Mouse (Mus musculus): Measurements from ENCODE around the gene Phf21a. TPM values are rescaled to one million over a fixed set of nuclear protein-coding genes. Genes with fewer than 3 reads are reported as not detected.

The Phf21a gene
- polyA plus RNA-seq, 1 experiment: 104 TPM

DNA sequence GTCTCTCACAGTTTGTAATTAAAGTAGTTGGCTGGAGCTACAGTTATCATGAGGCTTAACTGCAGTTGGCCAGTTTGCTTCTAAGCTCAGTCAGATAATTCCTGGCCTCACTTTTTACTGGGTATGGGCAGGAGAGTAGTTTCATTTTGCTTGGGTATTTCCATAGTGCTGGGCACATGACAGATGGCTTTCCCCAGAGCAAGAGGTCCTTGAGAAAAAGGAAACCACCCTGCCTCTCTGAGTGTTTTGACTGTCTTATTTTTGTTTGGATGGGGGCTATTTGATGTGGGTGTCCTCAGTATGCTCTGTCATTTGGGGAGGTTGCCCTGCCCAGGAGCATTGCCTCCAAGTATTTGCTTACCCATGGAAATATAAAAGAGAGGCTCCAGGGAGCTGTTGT is 249.5 kb downstream of the Phf21a start:
- TF ChIP-seq CTCF (IDR thresholded peaks at IDR 0.05; ENCODE audit: borderline replicate concordance, extremely low read depth, insufficient read depth, insufficient read length): no peak
- no peak for TF ChIP-seq POLR2A (IDR thresholded peaks at IDR 0.05; ENCODE audit: borderline replicate concordance, extremely low read depth, insufficient read depth, insufficient read length, poor library complexity, severe bottlenecking)
- no peak for DNase-seq (ENCODE audit: low read depth)

GRCm38 (mm10) chr2:92347191-92347590 is 254.3 kb downstream of the Phf21a start:
- no peak for TF ChIP-seq POLR2A (IDR thresholded peaks at IDR 0.05; ENCODE audit: borderline replicate concordance, extremely low read depth, insufficient read depth, insufficient read length, poor library complexity, severe bottlenecking)
- TF ChIP-seq CTCF (IDR thresholded peaks at IDR 0.05; ENCODE audit: borderline replicate concordance, extremely low read depth, insufficient read depth, insufficient read length): no peak
- no peak for DNase-seq (ENCODE audit: low read depth)

GRCm38 (mm10) chr2:92349589-92350425 is 256.9 kb downstream of the Phf21a start:
- no peak for DNase-seq (ENCODE audit: low read depth)

DNA sequence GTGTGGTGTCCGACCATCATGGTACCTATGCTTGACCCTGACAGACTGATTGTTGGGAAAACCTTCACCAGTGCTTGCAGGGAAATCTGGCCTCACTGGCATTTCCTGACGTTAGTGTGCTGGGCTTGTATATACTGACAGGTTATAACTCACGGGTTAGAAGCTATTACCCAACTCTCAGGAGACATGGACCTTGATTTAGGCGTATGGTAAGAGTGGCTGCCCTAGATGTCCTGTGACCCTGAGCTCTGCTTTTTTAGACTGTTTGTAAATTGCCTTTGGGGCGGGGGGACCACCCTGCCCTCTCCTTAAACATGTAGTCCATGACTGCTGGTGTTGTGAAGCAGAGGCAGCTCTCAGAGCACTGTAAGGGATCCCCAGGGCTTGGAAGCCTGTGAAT is 257.8 kb downstream of the Phf21a start:
- TF ChIP-seq CTCF (IDR thresholded peaks at IDR 0.05; ENCODE audit: borderline replicate concordance, extremely low read depth, insufficient read depth, insufficient read length): no peak
- no peak for TF ChIP-seq POLR2A (IDR thresholded peaks at IDR 0.05; ENCODE audit: borderline replicate concordance, extremely low read depth, insufficient read depth, insufficient read length, poor library complexity, severe bottlenecking)
- DNase-seq (ENCODE audit: low read depth): no peak

More at GRCm38 (mm10) chr2:92349589-92350425, 256.9 kb downstream of the Phf21a start:
- TF ChIP-seq POLR2A (IDR thresholded peaks at IDR 0.05; ENCODE audit: borderline replicate concordance, extremely low read depth, insufficient read depth, insufficient read length, poor library complexity, severe bottlenecking) (no peak), CTCF (IDR thresholded peaks at IDR 0.05; ENCODE audit: borderline replicate concordance, extremely low read depth, insufficient read depth, insufficient read length) (no peak)

DNA sequence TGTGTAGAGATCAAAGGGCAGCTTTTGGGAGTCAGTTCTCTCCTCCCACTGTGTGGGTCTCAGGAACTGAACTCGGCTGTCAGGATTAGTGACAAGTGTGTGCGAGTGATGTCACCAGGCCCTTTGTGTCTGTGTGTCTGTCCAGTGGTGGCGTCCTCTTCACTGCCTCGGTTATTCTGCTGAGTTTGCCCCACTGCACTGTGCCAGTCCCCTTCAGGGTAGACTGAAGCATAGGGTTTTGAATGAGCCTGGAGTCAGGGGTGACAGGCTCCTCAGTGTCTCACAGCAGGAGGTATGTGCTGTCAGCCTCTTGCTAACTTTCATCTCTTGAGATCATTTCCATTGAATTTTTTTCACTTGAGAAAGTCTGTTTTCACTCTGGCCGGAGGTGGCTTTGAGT is 260.5 kb downstream of the Phf21a start:
- TF ChIP-seq CTCF (IDR thresholded peaks at IDR 0.05; ENCODE audit: borderline replicate concordance, extremely low read depth, insufficient read depth, insufficient read length): no peak
- no peak for TF ChIP-seq POLR2A (IDR thresholded peaks at IDR 0.05; ENCODE audit: borderline replicate concordance, extremely low read depth, insufficient read depth, insufficient read length, poor library complexity, severe bottlenecking)
- peak; percentile 17 for DNase-seq (ENCODE audit: low read depth)

- no peak for DNase-seq (ENCODE audit: low read depth)
- no peak for TF ChIP-seq CTCF (IDR thresholded peaks at IDR 0.05; ENCODE audit: borderline replicate concordance, extremely low read depth, insufficient read depth, insufficient read length)
- TF ChIP-seq POLR2A (IDR thresholded peaks at IDR 0.05; ENCODE audit: borderline replicate concordance, extremely low read depth, insufficient read depth, insufficient read length, poor library complexity, severe bottlenecking): no peak
Observed at GRCm38 (mm10) chr2:92354224-92354623, 261.3 kb downstream of the Phf21a start.

DNA sequence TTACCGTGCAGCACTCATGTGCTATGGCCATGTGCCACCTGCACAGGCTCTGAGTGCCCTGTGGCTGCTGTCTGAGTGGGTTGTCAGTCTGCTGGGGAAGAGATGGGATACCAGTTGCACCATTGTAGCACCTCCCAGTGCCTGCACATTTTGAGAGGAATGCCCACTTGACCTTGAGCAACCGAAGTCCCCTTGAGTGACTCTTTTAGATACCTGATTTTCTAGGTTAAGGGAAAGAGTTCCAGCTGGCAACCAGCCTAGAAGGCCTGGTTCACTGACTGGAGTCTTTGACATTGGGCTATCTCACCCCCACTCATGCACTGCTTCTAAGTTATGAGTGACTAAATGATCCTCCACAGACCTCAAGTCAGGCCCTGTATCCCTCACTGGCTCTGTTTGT is 266.4 kb downstream of the Phf21a start:
- DNase-seq (ENCODE audit: low read depth): no peak
- no peak for TF ChIP-seq POLR2A (IDR thresholded peaks at IDR 0.05; ENCODE audit: borderline replicate concordance, extremely low read depth, insufficient read depth, insufficient read length, poor library complexity, severe bottlenecking)

- peak; percentile 73 for DNase-seq (ENCODE audit: low read depth)
- TF ChIP-seq CTCF (IDR thresholded peaks at IDR 0.05; ENCODE audit: borderline replicate concordance, extremely low read depth, insufficient read depth, insufficient read length) (no peak), POLR2A (IDR thresholded peaks at IDR 0.05; ENCODE audit: borderline replicate concordance, extremely low read depth, insufficient read depth, insufficient read length, poor library complexity, severe bottlenecking) (no peak)
Observed at GRCm38 (mm10) chr2:92360186-92360823, 267.4 kb downstream of the Phf21a start.

DNA sequence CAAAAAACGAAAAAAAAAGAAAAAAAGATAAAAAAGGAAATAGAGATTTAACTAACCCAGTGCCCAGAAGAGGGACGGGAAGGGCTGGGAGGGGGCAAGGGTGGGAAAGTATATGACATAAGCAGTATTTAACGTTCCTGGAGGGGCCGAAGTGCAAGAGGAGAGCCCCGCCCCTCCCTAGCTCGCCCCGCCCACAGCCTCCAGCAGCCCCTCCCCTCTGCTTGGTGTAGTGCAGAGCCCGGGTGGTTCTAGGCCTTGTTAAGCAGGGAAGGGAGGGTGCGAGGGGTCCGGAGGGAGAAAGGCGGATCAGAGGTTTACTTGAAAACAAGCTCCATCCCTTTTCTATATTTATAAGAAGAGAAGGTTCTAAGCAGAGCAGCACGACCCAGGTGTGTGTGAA is 268.0 kb downstream of the Phf21a start:
- DNase-seq (ENCODE audit: low read depth): peak; percentile 42
- TF ChIP-seq POLR2A (IDR thresholded peaks at IDR 0.05; ENCODE audit: borderline replicate concordance, extremely low read depth, insufficient read depth, insufficient read length, poor library complexity, severe bottlenecking) (no peak), CTCF (IDR thresholded peaks at IDR 0.05; ENCODE audit: borderline replicate concordance, extremely low read depth, insufficient read depth, insufficient read length) (no peak)

- TF ChIP-seq CTCF (IDR thresholded peaks at IDR 0.05; ENCODE audit: borderline replicate concordance, extremely low read depth, insufficient read depth, insufficient read length): no peak
- no peak for TF ChIP-seq POLR2A (IDR thresholded peaks at IDR 0.05; ENCODE audit: borderline replicate concordance, extremely low read depth, insufficient read depth, insufficient read length, poor library complexity, severe bottlenecking)
- no peak for DNase-seq (ENCODE audit: low read depth)
Observed at GRCm38 (mm10) chr2:92361795-92362194, 268.9 kb downstream of the Phf21a start.

DNA sequence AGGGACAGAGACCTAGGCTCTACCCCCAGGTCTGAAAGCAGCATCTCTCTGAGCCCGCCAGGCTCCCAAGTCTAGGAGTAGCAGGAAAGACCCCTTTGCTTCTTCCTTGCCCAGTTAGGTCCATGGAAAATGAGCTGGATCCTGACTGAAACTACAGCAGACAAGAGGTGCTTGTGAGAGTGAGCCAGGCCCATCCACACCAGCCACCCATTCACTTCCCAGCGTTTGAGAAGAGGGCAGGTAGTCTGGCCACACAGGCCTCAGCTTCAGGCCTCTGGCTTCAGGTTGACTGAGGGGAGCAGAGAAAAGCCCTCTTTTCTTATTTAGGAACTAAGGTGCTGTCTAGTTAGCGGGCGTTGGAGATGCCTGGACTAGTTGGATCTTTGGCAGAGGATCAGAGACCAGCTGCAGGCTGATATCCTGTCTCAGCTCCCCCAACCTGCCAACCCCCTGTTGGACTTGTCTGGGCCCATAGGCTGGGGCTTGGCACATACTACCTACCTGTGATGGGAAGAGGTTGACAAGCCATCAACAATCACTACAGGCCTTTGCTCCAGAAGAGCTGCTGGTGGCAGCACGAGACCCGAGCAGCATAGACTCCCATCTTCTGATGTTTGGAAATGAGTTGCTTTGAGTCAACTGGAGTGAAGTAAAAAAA is 269.8 kb downstream of the Phf21a start:
- no peak for DNase-seq (ENCODE audit: low read depth)
- TF ChIP-seq POLR2A (IDR thresholded peaks at IDR 0.05; ENCODE audit: borderline replicate concordance, extremely low read depth, insufficient read depth, insufficient read length, poor library complexity, severe bottlenecking): no peak
- no peak for TF ChIP-seq CTCF (IDR thresholded peaks at IDR 0.05; ENCODE audit: borderline replicate concordance, extremely low read depth, insufficient read depth, insufficient read length)
